Mouse (Mus musculus): Measurements from ENCODE around the gene Diaph2. TPM values are rescaled to one million over a fixed set of nuclear protein-coding genes. Genes with fewer than 3 reads are reported as not detected.

Diaph2 gene
- total and polyA plus RNA-seq, 2 experiments from 2014 or later = 4.8 to 9.5 TPM

DNA sequence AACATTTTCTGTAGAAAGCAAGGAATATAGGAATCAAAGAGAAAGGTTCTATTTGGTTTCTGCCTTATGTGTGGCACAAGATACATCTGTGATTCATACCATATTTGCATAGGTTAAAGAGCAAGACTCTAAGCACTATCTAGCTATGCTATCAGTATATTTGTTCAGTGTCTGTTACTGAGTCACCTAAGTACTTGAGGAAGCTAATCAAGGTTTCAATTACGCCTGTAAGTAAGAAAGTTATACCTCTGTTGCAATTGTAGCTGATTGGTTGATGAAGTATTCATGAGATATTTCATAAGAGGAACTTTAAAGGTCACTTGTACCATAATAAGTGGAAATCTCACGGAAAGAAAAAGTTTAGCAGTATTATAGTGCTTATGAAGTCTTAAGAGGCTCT, 531.9 kb downstream of the Diaph2 start:
- WGBS = 67% methylated on average over 2 of the region's 2 CpGs
- no peak for ATAC-seq (ENCODE audit: insufficient read depth, low read depth)
- H3K36me3 ChIP-seq (replicated peaks; ENCODE audit: control insufficient read depth, insufficient read depth, low read length) = no peaks in the 10 kb centered on the region
- DNase-seq (ENCODE audit: low spot score) = no peak
- no peaks in the 10 kb centered on the region for H3K4me1 ChIP-seq (ENCODE audit: control insufficient read depth, insufficient read depth)
- no peak overlapping the region for H3K4me3 ChIP-seq (ENCODE audit: low read depth, low read length)
- H3K9ac ChIP-seq (replicated peaks; ENCODE audit: low read depth, low read length) = no peak overlapping the region
- no peak overlapping the region for H3K4me2 ChIP-seq (ENCODE audit: low read depth, low read length)
- no peaks in the 10 kb centered on the region for H3K27me3 ChIP-seq (ENCODE audit: control insufficient read depth, insufficient read depth, low read length)
- H3K27ac ChIP-seq (ENCODE audit: low read depth) = no peak overlapping the region
- no peak for TF ChIP-seq CTCF (IDR thresholded peaks at IDR 0.05; ENCODE audit: low read depth)
- no peak for TF ChIP-seq EP300 (IDR thresholded peaks at IDR 0.05; ENCODE audit: low read depth)
- no peaks in the 10 kb centered on the region for H3K9me3 ChIP-seq (replicated peaks; ENCODE audit: control insufficient read depth, low read length)

DNA sequence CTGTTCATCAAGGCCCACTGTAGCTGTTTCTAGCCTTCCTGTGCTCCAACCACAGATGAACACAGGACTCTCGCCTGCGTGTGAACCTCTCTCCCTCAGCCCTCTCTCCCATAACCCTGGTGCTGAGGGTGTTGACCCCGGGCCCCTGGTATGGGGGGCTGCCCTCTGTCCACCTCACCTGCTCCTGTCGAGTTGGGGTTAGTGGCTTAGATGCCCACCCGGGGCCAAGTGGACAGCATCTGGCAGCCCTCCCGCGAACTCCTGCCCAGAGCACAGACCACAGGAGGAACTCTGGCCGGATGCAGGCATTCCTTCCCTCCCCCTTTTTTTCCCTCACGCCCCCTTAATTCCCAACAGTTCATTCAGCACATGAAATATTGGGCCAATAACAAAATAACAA, 537.5 kb downstream of the Diaph2 start:
- WGBS = 78% methylated on average over 9 of the region's 9 CpGs
- ATAC-seq (ENCODE audit: insufficient read depth, low read depth) = no peak

DNA sequence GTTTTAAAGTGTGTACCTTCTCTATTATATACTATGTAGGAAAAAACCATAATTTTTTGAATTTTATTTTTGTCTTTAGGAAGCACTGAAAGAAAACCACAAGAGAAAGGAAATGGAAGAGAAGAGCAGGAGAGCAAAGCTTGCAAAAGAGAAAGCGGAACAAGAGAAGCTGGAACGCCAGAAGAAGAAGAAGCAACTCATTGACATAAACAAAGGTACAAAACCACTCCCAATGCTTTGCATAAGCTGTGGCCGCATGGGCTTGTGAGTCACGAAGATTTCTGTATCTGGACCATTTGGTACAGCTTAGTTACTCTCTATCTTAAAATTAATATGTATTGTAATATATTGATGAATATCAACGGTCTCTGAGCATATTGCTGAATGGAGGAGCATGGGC, 540.2 kb downstream of the Diaph2 start:
- Histone ChIP-seq H3K9me3 (replicated peaks; ENCODE audit: control insufficient read depth, low read length) (no peaks in the 10 kb centered on the region), H3K4me2 (ENCODE audit: low read depth, low read length) (no peak overlapping the region), H3K4me1 (ENCODE audit: control insufficient read depth, insufficient read depth) (no peaks in the 10 kb centered on the region), H3K36me3 (replicated peaks; ENCODE audit: control insufficient read depth, insufficient read depth, low read length) (no peaks in the 10 kb centered on the region), H3K27me3 (ENCODE audit: control insufficient read depth, insufficient read depth, low read length) (no peaks in the 10 kb centered on the region), H3K27ac (ENCODE audit: low read depth) (no peak overlapping the region), H3K9ac (replicated peaks; ENCODE audit: low read depth, low read length) (no peak overlapping the region), H3K4me3 (ENCODE audit: low read depth, low read length) (no peak overlapping the region)
- TF ChIP-seq CTCF (IDR thresholded peaks at IDR 0.05; ENCODE audit: low read depth) (no peak), EP300 (IDR thresholded peaks at IDR 0.05; ENCODE audit: low read depth) (no peak)
- WGBS = 77% methylated on average over 5 of the region's 5 CpGs
- ATAC-seq (ENCODE audit: insufficient read depth, low read depth) (no peak), DNase-seq (ENCODE audit: low spot score) (no peak)

More for the DNA sequence above, 537.5 kb downstream of the Diaph2 start:
- Histone ChIP-seq H3K36me3 (replicated peaks; ENCODE audit: control insufficient read depth, insufficient read depth, low read length) (no peaks in the 10 kb centered on the region), H3K9me3 (replicated peaks; ENCODE audit: control insufficient read depth, low read length) (no peaks in the 10 kb centered on the region), H3K9ac (replicated peaks; ENCODE audit: low read depth, low read length) (no peak overlapping the region), H3K4me2 (ENCODE audit: low read depth, low read length) (no peak overlapping the region), H3K4me3 (ENCODE audit: low read depth, low read length) (no peak overlapping the region), H3K27ac (ENCODE audit: low read depth) (no peak overlapping the region), H3K4me1 (ENCODE audit: control insufficient read depth, insufficient read depth) (no peaks in the 10 kb centered on the region), H3K27me3 (ENCODE audit: control insufficient read depth, insufficient read depth, low read length) (no peaks in the 10 kb centered on the region)
- TF ChIP-seq CTCF (IDR thresholded peaks at IDR 0.05; ENCODE audit: low read depth) (no peak), EP300 (IDR thresholded peaks at IDR 0.05; ENCODE audit: low read depth) (no peak)
- DNase-seq (ENCODE audit: low spot score) = no peak

DNA sequence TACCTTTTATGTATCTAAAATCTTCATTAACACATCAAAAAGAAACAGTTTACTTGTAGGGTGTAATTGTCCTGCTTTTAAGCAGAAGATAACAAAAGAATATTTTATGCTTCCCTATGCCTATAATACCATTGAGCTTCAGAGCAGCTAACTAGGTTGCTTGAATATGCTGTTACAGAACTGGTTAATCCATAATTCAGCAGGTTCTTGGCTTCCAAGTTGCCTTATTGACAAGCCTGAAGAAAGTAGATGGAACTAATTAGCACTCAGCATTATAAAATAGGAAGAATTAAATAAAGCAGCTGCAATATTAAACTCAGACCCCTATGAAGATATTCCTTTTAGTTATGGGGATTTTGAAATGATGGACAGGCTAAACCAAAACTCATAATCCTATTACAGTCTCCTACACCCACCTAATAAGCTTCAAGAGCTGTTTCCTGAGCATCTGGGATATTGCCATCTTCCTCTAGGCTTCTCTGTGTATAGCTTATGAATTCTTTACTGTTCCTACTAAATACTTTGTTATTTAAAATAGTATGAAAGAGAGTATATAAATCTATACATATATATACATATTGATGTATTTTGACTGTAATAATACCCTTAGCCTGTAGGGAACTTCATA, 601.4 kb downstream of the Diaph2 start:
- Histone ChIP-seq H3K4me1 (ENCODE audit: control insufficient read depth, insufficient read depth) (no peaks in the 10 kb centered on the region), H3K4me2 (ENCODE audit: low read depth, low read length) (no peak overlapping the region), H3K4me3 (ENCODE audit: low read depth, low read length) (no peak overlapping the region), H3K36me3 (replicated peaks; ENCODE audit: control insufficient read depth, insufficient read depth, low read length) (no peaks in the 10 kb centered on the region), H3K27me3 (ENCODE audit: control insufficient read depth, insufficient read depth, low read length) (no peaks in the 10 kb centered on the region), H3K9ac (replicated peaks; ENCODE audit: low read depth, low read length) (no peak overlapping the region), H3K9me3 (replicated peaks; ENCODE audit: control insufficient read depth, low read length) (no peaks in the 10 kb centered on the region), H3K27ac (ENCODE audit: low read depth) (no peak overlapping the region)
- no peak for DNase-seq (ENCODE audit: low spot score)
- TF ChIP-seq EP300 (IDR thresholded peaks at IDR 0.05; ENCODE audit: low read depth) = no peak
- no peak for TF ChIP-seq CTCF (IDR thresholded peaks at IDR 0.05; ENCODE audit: low read depth)
- no peak for ATAC-seq (ENCODE audit: insufficient read depth, low read depth)

DNA sequence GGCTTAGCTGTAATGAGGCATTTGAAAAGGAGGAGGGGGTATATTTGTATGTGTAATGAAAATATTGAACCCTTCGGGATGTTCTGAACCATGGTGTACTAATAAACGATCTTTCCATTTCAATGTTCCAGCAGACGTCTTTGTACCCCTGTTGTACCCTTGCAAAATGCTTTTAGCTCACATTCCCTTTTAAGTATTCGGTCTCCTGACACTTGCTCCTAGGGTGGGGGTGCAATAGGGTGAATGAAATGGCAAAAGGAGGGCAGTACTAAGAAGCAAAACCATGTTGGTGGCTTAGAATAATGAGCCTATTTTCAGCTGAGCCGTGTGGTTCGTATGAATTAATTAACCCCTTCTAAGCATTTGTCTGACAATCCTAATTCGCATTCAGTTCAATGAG, 601.9 kb downstream of the Diaph2 start:
- Histone ChIP-seq H3K27me3 (ENCODE audit: control insufficient read depth, insufficient read depth, low read length) (no peaks in the 10 kb centered on the region), H3K9me3 (replicated peaks; ENCODE audit: control insufficient read depth, low read length) (no peaks in the 10 kb centered on the region), H3K4me3 (ENCODE audit: low read depth, low read length) (no peak overlapping the region), H3K4me1 (ENCODE audit: control insufficient read depth, insufficient read depth) (no peaks in the 10 kb centered on the region), H3K36me3 (replicated peaks; ENCODE audit: control insufficient read depth, insufficient read depth, low read length) (no peaks in the 10 kb centered on the region), H3K4me2 (ENCODE audit: low read depth, low read length) (no peak overlapping the region), H3K9ac (replicated peaks; ENCODE audit: low read depth, low read length) (no peak overlapping the region), H3K27ac (ENCODE audit: low read depth) (no peak overlapping the region)
- ATAC-seq (ENCODE audit: insufficient read depth, low read depth) (no peak), DNase-seq (ENCODE audit: low spot score) (no peak)
- 73% methylated on average over 7 of the region's 7 CpGs for WGBS
- TF ChIP-seq CTCF (IDR thresholded peaks at IDR 0.05; ENCODE audit: low read depth) (no peak), EP300 (IDR thresholded peaks at IDR 0.05; ENCODE audit: low read depth) (no peak)

DNA sequence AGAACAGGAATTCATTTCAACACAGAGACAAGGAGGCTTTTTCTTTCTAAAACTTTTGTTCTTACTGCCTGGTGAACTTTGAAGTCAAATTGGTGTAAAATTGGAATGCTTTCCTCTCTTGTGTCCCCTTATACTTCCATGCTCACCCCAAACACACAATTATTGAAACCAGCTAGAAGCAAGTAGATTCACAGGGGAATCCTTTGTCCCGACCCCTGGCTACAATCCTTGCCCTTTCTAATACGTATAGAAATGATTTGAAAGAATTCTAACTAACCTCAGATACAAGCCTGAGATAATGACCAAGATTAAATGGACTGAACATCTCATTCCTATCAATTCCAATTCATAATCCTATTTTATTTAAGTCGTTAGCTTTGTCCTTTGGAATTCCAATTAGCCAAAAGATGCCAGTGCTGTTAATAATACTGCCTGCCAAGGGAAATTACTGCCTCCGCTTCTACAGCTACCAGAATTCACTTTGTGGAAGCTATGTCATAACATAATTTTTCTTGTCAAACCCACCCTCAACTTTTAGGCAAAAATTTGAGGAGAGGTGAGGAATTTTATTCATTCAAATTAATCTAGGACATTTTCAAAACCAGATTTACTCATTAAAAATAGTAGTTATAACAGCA, 644.1 kb downstream of the Diaph2 start:
- no peaks in the 10 kb centered on the region for H3K4me1 ChIP-seq (ENCODE audit: control insufficient read depth, insufficient read depth)
- DNase-seq (ENCODE audit: low spot score) (no peak), ATAC-seq (ENCODE audit: insufficient read depth, low read depth) (no peak)
- TF ChIP-seq EP300 (IDR thresholded peaks at IDR 0.05; ENCODE audit: low read depth) (no peak), CTCF (IDR thresholded peaks at IDR 0.05; ENCODE audit: low read depth) (no peak)
- H3K9me3 ChIP-seq (replicated peaks; ENCODE audit: control insufficient read depth, low read length) = no peaks in the 10 kb centered on the region
- no peak overlapping the region for H3K27ac ChIP-seq (ENCODE audit: low read depth)
- 72% methylated on average over 4 of the region's 4 CpGs for WGBS
- H3K4me3 ChIP-seq (ENCODE audit: low read depth, low read length) = no peak overlapping the region
- H3K36me3 ChIP-seq (replicated peaks; ENCODE audit: control insufficient read depth, insufficient read depth, low read length) = no peaks in the 10 kb centered on the region
- H3K9ac ChIP-seq (replicated peaks; ENCODE audit: low read depth, low read length) = no peak overlapping the region
- H3K27me3 ChIP-seq (ENCODE audit: control insufficient read depth, insufficient read depth, low read length) = no peaks in the 10 kb centered on the region
- H3K4me2 ChIP-seq (ENCODE audit: low read depth, low read length) = no peak overlapping the region

Data from heart, postnatal 0 days (tissue).